Mouse (Mus musculus): ENCODE data around the gene Igf1r.

- no peak for TF ChIP-seq CTCF (IDR thresholded peaks at IDR 0.05; ENCODE audit: low read depth)
- no peak for TF ChIP-seq EP300 (IDR thresholded peaks at IDR 0.05; ENCODE audit: low read depth)
Observed at GRCm38 (mm10) chr7:68103178-68103530, 150.5 kb downstream of the Igf1r start.

Measured in liver, postnatal 0 days (tissue).